Mouse (Mus musculus) NIH3T3 (cell line): ENCODE results near the gene Bmp7.

Experiments
- DNase-seq: peaks from one replicate; pipeline ENCODE4 v3.0.0-alpha.2; 2012; ENCODE audit warnings: low read depth

Bmp7 gene

DNA sequence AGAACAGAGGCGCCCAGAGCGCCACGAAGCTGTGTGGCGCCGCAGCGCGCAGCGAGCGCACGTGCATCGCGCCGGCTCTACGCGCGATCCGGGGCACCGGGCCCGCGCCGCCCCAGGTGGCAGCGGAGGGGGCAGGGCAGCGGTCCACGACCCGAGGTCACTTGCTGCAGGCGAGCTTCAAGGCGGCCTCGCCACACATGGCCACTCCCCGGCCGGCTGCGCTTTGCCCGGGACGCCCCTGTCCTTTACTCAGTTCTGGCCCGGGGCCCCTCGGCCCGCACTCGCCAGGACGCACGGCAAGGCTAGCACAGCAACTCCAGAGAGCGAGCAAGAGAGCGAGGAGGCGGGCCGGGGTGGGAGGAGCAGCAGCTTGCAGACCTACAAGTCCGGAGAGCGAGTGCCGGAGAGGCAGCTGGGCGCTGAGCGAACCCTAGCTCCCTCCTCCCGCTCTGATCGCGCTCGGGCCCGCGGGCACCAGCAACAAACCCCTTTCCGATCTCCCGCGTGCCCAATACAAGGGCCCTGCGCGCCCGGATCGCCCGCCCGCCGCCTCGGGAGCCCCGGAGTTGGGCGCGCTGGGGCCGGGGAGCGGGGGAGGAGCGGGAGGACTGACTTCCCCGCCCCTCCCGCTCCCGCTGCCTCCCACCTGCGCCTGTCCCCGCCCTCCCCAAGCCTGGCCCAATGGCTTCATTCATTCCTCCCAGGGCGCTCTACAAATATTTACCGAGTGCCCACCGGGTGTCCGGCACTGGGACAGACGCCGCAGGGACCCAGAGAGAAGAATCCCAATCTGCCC, at the start of gene Bmp7:
Bmp7 (minus strand) TSS at position 319 of the 796 bp plus-strand sequence.
- DNase-seq = no peak

- DNase-seq = no peak
These were observed 42.8 kb upstream of the Bmp7 start for GRCm38 (mm10) chr2:172982776-172983561.

DNA sequence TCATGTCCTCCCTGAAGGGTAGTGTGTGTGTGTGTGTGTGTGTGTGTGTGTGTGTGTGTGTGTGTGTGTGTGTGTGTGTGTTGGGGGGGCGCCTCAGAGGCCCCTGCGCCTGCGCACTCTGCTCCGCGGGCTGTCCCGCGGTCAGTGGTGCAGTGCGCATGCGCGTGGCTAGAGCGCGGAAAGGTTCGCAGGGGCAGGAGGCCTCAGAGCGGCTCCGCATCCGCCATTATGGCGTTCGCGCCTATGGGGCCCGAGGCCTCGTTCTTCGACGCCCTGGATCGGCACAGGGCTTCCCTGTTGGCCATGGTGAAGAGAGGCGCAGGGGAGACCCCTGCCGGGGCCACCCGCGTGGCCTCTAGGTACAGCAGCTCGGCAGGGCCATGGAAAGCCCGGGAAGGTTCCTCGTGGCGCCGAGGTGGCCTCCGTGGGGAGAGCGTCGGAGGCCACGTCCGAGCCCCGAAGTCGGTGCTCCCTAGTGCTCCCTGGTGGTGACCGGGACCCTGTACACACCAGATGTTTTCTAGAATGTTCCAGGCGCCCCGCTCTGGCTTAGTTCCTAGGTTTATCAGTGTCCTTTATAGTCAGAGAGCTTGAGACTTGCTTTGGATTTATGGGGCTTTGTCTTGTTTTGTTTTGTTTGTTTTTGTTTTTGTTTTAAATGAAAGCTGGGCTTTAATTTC, 39.7 kb upstream of the Bmp7 start:
- DNase-seq = no peak

GRCm38 (mm10) chr2:172978131-172978633, 38.1 kb upstream of the Bmp7 start:
- no peak for DNase-seq

DNA sequence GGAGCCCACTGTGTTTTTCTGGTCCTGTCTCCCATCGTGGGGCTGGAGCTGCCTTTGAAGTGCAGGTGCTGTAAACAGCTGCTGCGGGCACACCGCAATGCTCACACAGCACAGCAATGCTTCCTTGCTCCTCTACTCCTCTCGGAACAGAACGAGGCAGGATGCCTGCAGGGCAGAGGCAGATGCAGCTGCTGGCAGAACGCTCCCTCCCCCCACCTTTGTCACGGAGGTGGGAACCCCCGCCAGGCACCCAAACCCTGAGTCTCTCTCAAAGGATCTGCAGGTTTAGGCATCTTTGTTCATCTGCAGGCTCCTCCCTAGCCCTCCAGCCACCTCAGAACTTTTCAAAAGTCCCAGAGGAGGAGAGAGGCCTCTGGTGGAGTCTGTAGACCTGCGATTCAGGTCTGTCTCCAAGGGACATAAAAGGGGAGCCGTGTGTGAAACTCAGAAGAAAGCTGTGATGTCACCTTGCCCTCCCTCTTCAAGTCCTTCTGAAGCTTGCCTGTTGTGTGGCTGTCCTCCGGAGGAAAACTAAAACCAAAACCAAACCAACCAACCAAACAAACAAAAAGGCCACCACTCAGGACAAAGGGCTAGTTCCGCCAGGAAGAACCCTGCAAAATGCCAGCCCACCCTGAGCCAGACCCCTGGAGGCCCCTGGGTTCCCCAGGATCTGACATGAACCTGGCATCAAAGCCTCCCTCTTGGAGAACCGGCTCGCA, 37.4 kb upstream of the Bmp7 start, which contains the start of gene Spo11:
Spo11 (plus strand) TSS at position 292 of the 722 bp plus-strand sequence.
- DNase-seq = no peak

DNA sequence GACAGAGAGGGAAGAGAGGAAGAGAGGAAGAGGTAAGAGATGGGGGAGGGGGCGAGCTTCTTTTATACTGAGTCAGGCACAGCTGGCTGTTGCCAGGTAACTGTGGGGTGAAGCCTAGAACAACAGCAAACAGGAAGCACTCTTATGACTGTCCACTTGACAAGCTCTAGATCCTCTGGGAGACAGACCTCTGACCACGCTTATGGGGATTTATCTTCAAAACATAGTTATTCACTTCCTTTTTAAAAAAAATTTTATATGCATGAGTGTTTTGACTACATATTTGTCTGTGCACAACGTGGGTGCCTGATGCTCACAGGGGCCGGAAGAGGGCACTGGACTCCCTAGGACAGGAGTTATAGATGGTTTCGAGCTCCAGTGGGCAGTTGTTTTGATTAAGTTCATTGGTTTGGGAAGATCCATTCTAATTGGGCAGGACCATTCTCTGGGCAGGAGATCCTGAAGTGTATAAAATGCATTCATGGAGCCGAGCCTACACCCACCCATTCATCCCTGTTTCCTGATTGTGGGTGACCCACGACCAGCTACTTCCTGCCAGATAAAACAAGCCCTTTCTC, 36.6 kb upstream of the Bmp7 start:
- no peak for DNase-seq

DNA sequence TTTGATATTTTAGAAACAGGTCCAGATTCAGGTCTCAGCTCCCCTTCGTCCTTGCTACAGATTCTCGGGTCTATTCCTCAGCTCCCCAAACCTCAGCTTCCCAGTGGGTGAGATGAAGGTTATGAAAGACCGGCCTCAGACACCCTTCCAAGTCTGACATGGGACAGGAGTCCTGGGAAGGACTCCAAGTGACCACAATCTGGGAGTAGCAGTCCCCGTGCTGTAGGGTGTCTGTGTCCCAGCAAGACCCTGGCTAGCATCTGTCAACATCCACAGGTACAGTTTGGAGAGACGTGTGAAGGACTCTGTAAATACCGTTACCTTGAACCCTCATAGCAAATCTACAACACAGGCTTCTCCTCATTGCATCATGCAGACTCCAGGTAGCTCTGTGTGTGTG, 35.0 kb upstream of the Bmp7 start:
- no peak for DNase-seq

- DNase-seq = no peak
These were observed 34.6 kb upstream of the Bmp7 start for GRCm38 (mm10) chr2:172974701-172975100.

- no peak for DNase-seq
These were observed 33.9 kb upstream of the Bmp7 start for GRCm38 (mm10) chr2:172973806-172974565.

DNA sequence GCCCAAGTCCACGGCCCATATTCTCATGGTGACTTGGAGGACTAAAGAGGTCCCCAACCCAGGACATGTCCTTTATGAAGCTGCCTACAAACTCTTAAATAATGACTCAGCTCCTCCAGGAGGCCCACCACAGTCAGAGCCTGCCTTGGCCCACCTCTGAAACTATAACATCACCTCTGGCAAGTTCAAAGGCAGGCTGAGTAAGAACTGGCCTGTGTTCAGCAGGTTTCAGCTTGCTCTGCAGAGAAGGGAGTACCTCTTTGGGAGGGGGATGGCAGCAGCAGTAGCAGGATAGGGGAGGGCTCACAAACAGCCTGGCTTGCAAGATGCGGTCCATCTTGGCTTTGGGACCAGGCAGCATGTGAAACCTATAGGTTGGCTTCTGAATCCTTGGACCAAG, 31.7 kb upstream of the Bmp7 start:
- DNase-seq = no peak

DNA sequence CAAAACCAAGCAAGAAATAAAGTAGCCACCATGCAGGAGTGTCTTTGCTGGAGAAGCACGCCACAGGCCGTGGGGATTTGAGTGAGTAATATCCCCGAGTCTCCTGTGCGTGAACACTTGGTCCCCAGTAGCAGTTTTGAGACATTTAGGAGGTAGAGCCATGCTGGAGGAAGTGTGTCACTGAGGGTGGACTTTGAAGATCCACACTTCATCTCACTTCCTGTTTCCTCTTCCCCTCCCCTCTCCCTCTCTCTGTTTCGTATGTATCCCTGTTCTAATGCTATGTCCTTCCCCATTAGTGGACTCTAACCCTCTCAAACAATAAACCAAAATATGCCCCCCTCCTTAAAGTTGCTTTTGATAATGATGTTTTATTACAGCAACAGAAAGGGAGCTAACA, 26.4 kb upstream of the Bmp7 start:
- DNase-seq = no peak

GRCm38 (mm10) chr2:172965249-172965648, 25.1 kb upstream of the Bmp7 start:
- DNase-seq = no peak

GRCm38 (mm10) chr2:172961211-172961610, 21.1 kb upstream of the Bmp7 start:
- no peak for DNase-seq

GRCm38 (mm10) chr2:172960350-172960749, 20.2 kb upstream of the Bmp7 start:
- DNase-seq = no peak

- no peak for DNase-seq
These were observed 19.1 kb upstream of the Bmp7 start for GRCm38 (mm10) chr2:172959006-172959768.

GRCm38 (mm10) chr2:172958579-172958978, 18.5 kb upstream of the Bmp7 start:
- no peak for DNase-seq

GRCm38 (mm10) chr2:172951976-172952375, 11.9 kb upstream of the Bmp7 start:
- DNase-seq = no peak

GRCm38 (mm10) chr2:172950722-172951121, 10.6 kb upstream of the Bmp7 start:
- no peak for DNase-seq

DNA sequence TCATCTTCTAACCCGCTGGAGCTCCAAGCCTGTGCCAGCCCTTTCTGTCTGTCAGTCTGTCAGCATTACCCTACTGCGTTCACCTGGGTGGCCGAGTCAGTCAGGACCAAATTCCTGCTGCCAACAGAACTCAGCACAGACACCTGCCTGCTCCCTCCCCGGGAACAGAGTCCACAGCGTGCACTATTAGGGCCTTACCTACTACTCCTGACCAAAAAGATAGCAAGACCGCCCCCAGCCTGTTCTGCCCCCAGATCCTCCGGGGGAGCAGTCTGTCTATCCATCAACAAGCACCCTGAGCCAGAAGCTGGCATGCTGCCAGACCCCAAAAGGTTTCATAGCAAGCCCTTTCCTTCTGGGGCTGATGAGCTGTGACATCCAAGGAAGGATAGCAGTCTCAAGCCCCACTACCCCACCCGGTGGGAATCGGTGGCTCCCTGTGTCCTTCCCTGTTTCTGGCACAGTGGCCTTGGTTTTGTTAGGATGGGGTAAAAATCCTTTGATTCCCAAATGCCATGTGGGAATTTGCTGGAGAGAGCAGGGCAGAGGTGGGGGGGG, 10.1 kb upstream of the Bmp7 start:
- no peak for DNase-seq

- no peak for DNase-seq
These were observed 8.9 kb upstream of the Bmp7 start for GRCm38 (mm10) chr2:172949051-172949450.
